ENCODE assay signal across 20 mouse cellular contexts in genomic region chr5:144950428-144951051, GRCm38 (mm10).
"Had no signal": no experiment of that assay in that cellular context is flagged by ENCODE, and none has a peak within 500 bp of the region (broad histone marks: within the 10 kb centered on the region; RNA-seq: fewer than 3 reads in every experiment).

No protein-coding gene starts in this region.

- H3K4me1 ChIP-seq: liver, embryonic 13.5 days had no signal

- H3K9me3 ChIP-seq: heart, embryonic 13.5 days; heart, embryonic 15.5 days; hindbrain, embryonic 13.5 days; hindbrain, embryonic 15.5 days; limb, embryonic 13.5 days; liver, embryonic 13.5 days had no signal

- DNase-seq: forebrain, postnatal 0 days; gastrocnemius, postnatal 14 days; gastrocnemius, postnatal 36 days; heart, adult 11 months; heart, adult 2 months; heart, postnatal 14 days; heart, postnatal 36 days; kidney, adult 18-20 months; kidney, adult 8-10 months; liver; liver, embryonic 13.5 days had no signal

- H3K9ac ChIP-seq: forebrain, postnatal 0 days; heart, embryonic 13.5 days; heart, embryonic 15.5 days; hindbrain, embryonic 13.5 days; hindbrain, embryonic 15.5 days; limb, embryonic 13.5 days; liver, embryonic 13.5 days had no signal

- ATAC-seq: forebrain, postnatal 0 days; hindbrain, postnatal 0 days; intestine, embryonic 16.5 days had no signal

- H3K36me3 ChIP-seq: heart, embryonic 13.5 days; heart, embryonic 15.5 days; hindbrain, embryonic 13.5 days; hindbrain, embryonic 15.5 days; limb, embryonic 13.5 days; liver, embryonic 13.5 days had no signal

- H3K27ac ChIP-seq: heart, adult 2 months; heart, embryonic 13.5 days; heart, embryonic 15.5 days; hindbrain, embryonic 13.5 days; hindbrain, embryonic 15.5 days; hindbrain, postnatal 0 days; limb, embryonic 13.5 days; liver, embryonic 13.5 days had no signal

- H3K27me3 ChIP-seq: heart, embryonic 13.5 days; heart, embryonic 15.5 days; hindbrain, embryonic 13.5 days; hindbrain, embryonic 15.5 days; limb, embryonic 13.5 days; liver, embryonic 13.5 days had no signal

- H3K4me3 ChIP-seq: heart, adult 2 months; heart, embryonic 13.5 days; heart, embryonic 15.5 days; hindbrain, embryonic 13.5 days; hindbrain, embryonic 15.5 days; layer of hippocampus, adult 2 months; limb, embryonic 13.5 days; liver, embryonic 13.5 days had no signal

- H3K4me2 ChIP-seq: heart, embryonic 11.5 days; heart, embryonic 13.5 days; heart, embryonic 15.5 days; hindbrain, embryonic 13.5 days; hindbrain, embryonic 15.5 days; limb, embryonic 13.5 days; liver, embryonic 13.5 days had no signal
